Mouse (Mus musculus): Measurements from ENCODE around the gene Adam8.
A peak's percentile ranks its signal among the peaks of the same experiment; 100 is the strongest.

GRCm38 (mm10) chr7:139994676-139995075, 2.3 kb upstream of the Adam8 start:
- TF ChIP-seq CTCF (IDR thresholded peaks at IDR 0.05; ENCODE audit: control insufficient read depth, insufficient read depth, low read length) (peak; percentile 58), POLR2A (IDR thresholded peaks at IDR 0.05; ENCODE audit: borderline replicate concordance, control insufficient read depth, low read depth, low read length) (no peak)

All from bone marrow, adult 2 months (tissue).